ENCODE assay signal across 30 mouse cellular contexts in genomic region chr2:72330955-72331481, GRCm38 (mm10). TPM values are rescaled to one million over a fixed set of nuclear protein-coding genes. Genes with fewer than 3 reads are reported as not detected.
DNase-seq lines count a peak whose midpoint lies in the region; ATAC-seq and TF ChIP-seq lines count a peak whose summit lies in the region.
"Had no signal": no experiment of that assay in that cellular context is flagged by ENCODE, and none has a peak within 500 bp of the region (broad histone marks: within the 10 kb centered on the region; RNA-seq: fewer than 3 reads in every experiment).

No protein-coding gene starts in this region.

- no peak overlapping the region for H3K4me3 ChIP-seq in heart, adult 2 months
- H3K4me3 ChIP-seq: embryonic facial prominence, embryonic 12.5 days; heart, embryonic 10.5 days; heart, embryonic 15.5 days; layer of hippocampus, adult 2 months; left cerebral cortex, adult 2 months; limb, embryonic 12.5 days; liver, embryonic 15.5 days; megakaryocyte, embryonic 14.5 days had no signal

- ATAC-seq in granulocyte monocyte progenitor cell, adult 5-6 weeks (replicated peaks; ENCODE audit: poor library complexity, severe bottlenecking), result peak; percentile 41
- ATAC-seq in megakaryocyte-erythroid progenitor cell, adult 5-6 weeks (replicated peaks; ENCODE audit: low FRiP score, low TSS enrichment, poor library complexity, severe bottlenecking), result peak; percentile 52; the same call in 1 of the 2 replicates
- ATAC-seq: forebrain, embryonic 14.5 days; inflammation-experienced regulatory T-cells, adult 6 months had no signal

- TF ChIP-seq CTCF in heart, adult 2 months (IDR thresholded peaks at IDR 0.05), result no peak

- H3K9ac ChIP-seq in heart, adult 2 months (ENCODE audit: low read depth, low read length), result no peak overlapping the region
- H3K9ac ChIP-seq: embryonic facial prominence, embryonic 12.5 days; heart, embryonic 15.5 days; hindbrain, embryonic 14.5 days; limb, embryonic 12.5 days; liver, embryonic 15.5 days; lung, embryonic 14.5 days had no signal

- H3K79me2 ChIP-seq in heart, adult 2 months (replicated peaks; ENCODE audit: control insufficient read depth, insufficient read depth, low read length), result no peaks in the 10 kb centered on the region; the same call in 1 of the 2 replicates

- no peak for DNase-seq in heart, adult 2 months
- DNase-seq in heart, postnatal 25 days (ENCODE audit: low spot score), result no peak
- DNase-seq in 416B (ENCODE audit: low read depth), result peak; percentile 77
- no peak for DNase-seq in lung, postnatal 10 days
- DNase-seq in Muller cell, postnatal 12 days (ENCODE audit: inconsistent ontology term), result no peak
- DNase-seq: adrenal gland, adult 2 months; adrenal gland, postnatal 36 days; cerebellum, adult 18-20 months; cerebellum, postnatal 25 days; embryo, embryonic 11 days; heart, postnatal 36 days; kidney, adult 11 months; kidney, postnatal 14 days; lung, embryonic 14.5 days; midbrain, embryonic 14.5 days; spleen, adult 18-20 months; thymus, postnatal 36 days had no signal

- 48% methylated on average over 12 of the region's 12 CpGs for WGBS in heart, adult 2 months

- peaks cover 24% of the 10 kb centered on the region for H3K36me3 ChIP-seq in heart, adult 2 months (ENCODE audit: control insufficient read depth, insufficient read depth, low read length)
- H3K36me3 ChIP-seq: embryonic facial prominence, embryonic 12.5 days; heart, embryonic 10.5 days; heart, embryonic 15.5 days; limb, embryonic 12.5 days; liver, embryonic 15.5 days had no signal

- TF ChIP-seq POLR2A in heart, adult 2 months (IDR thresholded peaks at IDR 0.05; ENCODE audit: insufficient read depth, low read depth, low read length), result no peak

- intact Hi-C loops in heart, adult 2 months (cut with DNase I), result loop anchor here (5.0 kb wide), 1 partner anchor 34 kb away; no protein-coding TSS in a partner anchor
- intact Hi-C loops in heart, postnatal 25 days (cut with DNase I), result no loop called here

- H3K27me3 ChIP-seq in heart, adult 2 months (ENCODE audit: control insufficient read depth, insufficient read depth, low read length), result no peaks in the 10 kb centered on the region
- H3K27me3 ChIP-seq: embryonic facial prominence, embryonic 12.5 days; heart, embryonic 15.5 days; limb, embryonic 12.5 days; liver, embryonic 15.5 days; megakaryocyte, embryonic 14.5 days had no signal

- H3K27ac ChIP-seq in heart, adult 2 months, result peak overlapping the region; percentile 66
- H3K27ac ChIP-seq: embryonic facial prominence, embryonic 12.5 days; heart, embryonic 10.5 days; heart, embryonic 15.5 days; hindbrain, embryonic 14.5 days; layer of hippocampus, adult 2 months; left cerebral cortex, adult 2 months; limb, embryonic 12.5 days; liver, embryonic 15.5 days had no signal

- TF ChIP-seq EP300 in heart, adult 2 months (IDR thresholded peaks at IDR 0.05; ENCODE audit: insufficient read depth, low read depth, low read length), result no peak

- H3K4me1 ChIP-seq in heart, adult 2 months (ENCODE audit: control insufficient read depth, insufficient read depth, low read length), result peaks cover 15% of the 10 kb centered on the region
- H3K4me1 ChIP-seq: embryonic facial prominence, embryonic 12.5 days had no signal

RNA-seq across cellular contexts. Expression of gene Map3k20, which starts 45.6 kb away (rescaled TPM):
- 100 to 1,000 TPM; 275 to 303 TPM for total RNA-seq in heart, adult 2 months (2021)
- 75.1 and 124 TPM in 2 replicates for polyA plus RNA-seq in heart, adult 2 months (2012; rRNA removed)
- 100 to 1,000 TPM; 271 to 291 TPM for total RNA-seq in heart, postnatal 25 days (2021)
- total RNA-seq in granulocyte monocyte progenitor cell, adult 5-6 weeks (2014; fragmentation: Nextera tagmentation), result 66.1 and 82.8 TPM in 2 replicates
- total RNA-seq in granulocyte monocyte progenitor cell, adult 5-6 weeks (2017), result 71.7 and 77.0 TPM in 2 replicates
- total RNA-seq in megakaryocyte-erythroid progenitor cell, adult 5-6 weeks (2014; fragmentation: Nextera tagmentation), result 34.4 and 46.9 TPM in 2 replicates
- 30.5 and 34.1 TPM in 2 replicates for total RNA-seq in megakaryocyte-erythroid progenitor cell, adult 5-6 weeks (2017)
